Mouse (Mus musculus) hindbrain, embryonic 10.5 days (tissue): ENCODE data around the gene Omp. TPM values are rescaled to one million over a fixed set of nuclear protein-coding genes. Genes with fewer than 3 reads are reported as not detected.

ENCODE experiments used
- DNase-seq: peaks from one replicate; pipeline ENCODE4 v3.0.0-alpha.2; 2017; ENCODE audit warnings: low spot score
- H3K27ac ChIP-seq: fragments of 300-500 bp; sonication (generic); 2 replicates; pipeline ENCODE4 v1.5.1; 2016; ENCODE audit warnings: mild to moderate bottlenecking, moderate library complexity
- H3K27me3 ChIP-seq: fragments of 300-500 bp; sonication (generic); 2 replicates; pipeline ENCODE4 v1.6.1; 2016; ENCODE audit warnings: mild to moderate bottlenecking; ENCODE audit not compliant: poor library complexity, insufficient read depth, severe bottlenecking
- H3K36me3 ChIP-seq: fragments of 300-500 bp; sonication (generic); 2 replicates; pipeline ENCODE4 v1.6.1; 2016; ENCODE audit warnings: mild to moderate bottlenecking, moderate library complexity
- H3K4me1 ChIP-seq: fragments of 300-500 bp; sonication (generic); replicated peaks from 2 replicates; pipeline ENCODE4 v1.6.1; 2016; ENCODE audit warnings: mild to moderate bottlenecking
- H3K4me3 ChIP-seq: fragments of 300-500 bp; sonication (generic); 2 replicates; pipeline ENCODE4 v1.5.1; 2016; ENCODE audit warnings: mild to moderate bottlenecking, moderate library complexity
- H3K9me3 ChIP-seq: fragments of 300-500 bp; sonication (generic); 2 replicates; pipeline ENCODE4 v1.6.1; 2016; ENCODE audit warnings: mild to moderate bottlenecking, moderate library complexity
- WGBS: fragments of 180-500 bp; shearing (Covaris S2); methylation state at CpG from one replicate; pipeline ENCODE4 v1.1.7; 2016; 5-methylcytosine and 5-hydroxymethylcytosine counted together
- polyA plus RNA-seq: library from polyadenylated mRNA; unstranded; fragments of >200 nt; fragmentation: Nextera tagmentation; extraction: Ambion mirVana; gene quantifications from 2 replicates; pipeline ENCODE4 v1.2.1, GENCODE M21; 2016

The Omp gene
- polyA plus RNA-seq, 1 experiment from 2014 or later: 0.13 TPM

DNA sequence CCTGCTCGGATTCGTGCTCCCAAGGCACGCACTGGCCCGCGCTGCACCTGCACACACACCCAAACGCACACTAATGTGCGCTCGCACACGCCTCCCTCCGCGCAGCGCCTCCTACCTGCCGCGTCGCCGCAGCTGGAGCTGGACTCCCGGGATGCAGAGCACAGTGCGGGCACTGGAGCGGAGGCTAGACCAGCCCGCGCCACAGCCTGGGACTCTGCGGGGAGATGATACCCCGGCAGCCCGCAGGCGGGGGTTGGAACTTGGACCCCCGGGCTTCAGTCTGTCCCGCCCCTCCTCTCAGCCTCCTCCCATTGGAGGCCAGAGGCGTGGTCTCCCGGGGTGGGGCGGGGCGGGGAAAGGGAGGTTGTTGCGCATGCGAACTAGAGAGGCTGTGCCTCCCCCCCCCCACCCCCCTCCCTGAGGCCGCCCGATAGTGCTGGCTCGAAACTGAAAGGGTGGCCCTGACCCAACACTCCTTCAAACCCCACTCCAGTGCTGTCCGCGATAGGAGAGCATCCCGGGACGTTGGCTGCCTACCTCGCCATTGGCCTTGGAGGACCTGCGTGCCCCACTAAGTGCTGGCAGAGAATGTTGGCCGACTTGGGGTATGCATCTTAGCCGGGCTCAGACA, 32.7 kb upstream of the Omp start, which contains the start of gene Capn5:
Gene Capn5 (minus strand): TSS at position 346 of the 631 bp plus-strand sequence.
- Histone ChIP-seq H3K27me3 (peaks cover 48% of the 10 kb centered on the region), H3K9me3 (no peaks in the 10 kb centered on the region), H3K27ac (peak within 1 kb of the TSS; percentile 76), H3K4me3 (peak within 1 kb of the TSS; percentile 81), H3K4me1 (peaks cover 43% of the 10 kb centered on the region), H3K36me3 (no peaks in the 10 kb centered on the region)
- DNase-seq: peak; percentile 83
- 1% methylated on average over 44 of the region's 44 CpGs for WGBS

DNA sequence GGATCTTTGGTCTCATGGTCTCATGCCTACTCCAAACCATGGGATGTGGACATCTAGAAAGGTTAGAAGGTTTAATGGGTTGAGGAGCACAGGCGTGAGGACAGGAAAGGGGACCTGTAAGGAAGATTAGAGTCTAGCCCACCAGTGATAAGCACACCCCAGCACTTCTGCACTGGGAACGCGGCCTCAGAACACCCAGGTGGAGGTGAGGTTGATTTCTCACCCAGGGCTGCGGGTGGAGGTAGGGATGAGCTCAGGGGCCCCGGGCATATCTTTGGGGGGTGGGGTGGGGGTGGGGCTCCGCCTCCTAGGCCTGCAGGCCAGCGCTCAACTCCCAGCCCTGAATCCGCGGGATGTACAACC, 32.2 kb upstream of the Omp start:
- peak overlapping the region; percentile 76 for H3K27ac ChIP-seq
- H3K27me3 ChIP-seq: peaks cover 48% of the 10 kb centered on the region
- 10% methylated on average over 9 of the region's 9 CpGs for WGBS
- no peaks in the 10 kb centered on the region for H3K36me3 ChIP-seq
- no peak for DNase-seq
- H3K4me1 ChIP-seq: peaks cover 47% of the 10 kb centered on the region
- no peaks in the 10 kb centered on the region for H3K9me3 ChIP-seq
- peak overlapping the region; percentile 81 for H3K4me3 ChIP-seq

- H3K4me1 ChIP-seq: peaks cover 47% of the 10 kb centered on the region
- H3K36me3 ChIP-seq: no peaks in the 10 kb centered on the region
- no peak for DNase-seq
- no peaks in the 10 kb centered on the region for H3K9me3 ChIP-seq
- H3K27me3 ChIP-seq: peaks cover 48% of the 10 kb centered on the region
- H3K4me3 ChIP-seq: peak overlapping the region; percentile 81
- H3K27ac ChIP-seq: peak overlapping the region; percentile 37
- 72% methylated on average over 2 of the region's 2 CpGs for WGBS
Observed at GRCm38 (mm10) chr7:98177071-98177485, 31.8 kb upstream of the Omp start.

- no peak for DNase-seq
- Histone ChIP-seq H3K4me1 (peaks cover 52% of the 10 kb centered on the region), H3K36me3 (no peaks in the 10 kb centered on the region), H3K9me3 (no peaks in the 10 kb centered on the region), H3K27ac (peak overlapping the region; percentile 37), H3K27me3 (peaks cover 47% of the 10 kb centered on the region), H3K4me3 (no peak overlapping the region; the same call in 1 of the 2 replicates)
- WGBS: 74% methylated on average over 8 of the region's 8 CpGs
Observed at GRCm38 (mm10) chr7:98176322-98177070, 31.2 kb upstream of the Omp start.

DNA sequence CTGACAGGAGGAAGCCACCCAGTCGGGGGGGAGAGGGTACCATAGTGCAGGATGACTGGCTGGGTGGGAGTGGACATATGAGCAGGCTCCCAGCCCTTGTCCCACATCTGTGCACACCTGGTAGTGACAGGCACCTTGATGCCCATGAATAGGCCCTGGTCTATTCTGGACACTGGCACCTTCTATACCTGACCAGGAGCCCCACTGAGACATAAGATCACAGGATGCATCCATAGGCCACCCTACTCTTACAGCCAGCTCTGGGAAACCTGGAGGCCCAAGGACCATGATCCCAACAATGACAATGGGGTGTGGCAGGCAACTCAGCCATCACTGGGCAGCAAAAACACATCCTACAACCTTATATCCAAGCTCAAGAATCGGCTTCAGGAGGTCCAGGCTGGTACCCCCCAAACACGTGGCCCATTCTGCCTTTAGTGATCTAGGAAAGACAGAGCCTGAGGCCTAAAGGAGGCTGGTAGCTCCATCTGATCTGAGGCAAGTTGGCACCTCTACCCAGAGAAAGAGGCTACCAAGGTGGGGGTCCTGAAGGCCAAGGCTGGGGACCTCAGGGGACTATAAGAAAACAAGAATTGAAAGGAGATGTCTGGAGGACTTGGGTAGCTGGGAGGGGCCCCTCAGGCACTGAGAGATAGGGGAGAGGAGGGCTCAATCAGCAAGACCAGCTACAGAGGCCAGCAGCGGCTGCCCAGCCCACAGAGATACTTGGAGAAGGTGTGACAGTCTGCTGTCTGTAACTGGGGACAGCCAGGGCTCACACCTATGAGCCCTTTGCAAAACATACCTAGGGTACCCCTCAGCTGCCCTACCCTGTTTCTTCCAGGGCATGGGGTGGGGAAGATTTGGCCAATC, 29.8 kb upstream of the Omp start:
- peak overlapping the region; percentile 45; the same call in 1 of the 2 replicates for H3K27ac ChIP-seq
- H3K9me3 ChIP-seq: no peaks in the 10 kb centered on the region
- peaks cover 66% of the 10 kb centered on the region for H3K4me1 ChIP-seq
- H3K4me3 ChIP-seq: no peak overlapping the region
- 85% methylated on average over 4 of the region's 4 CpGs for WGBS
- H3K36me3 ChIP-seq: no peaks in the 10 kb centered on the region
- peaks cover 39% of the 10 kb centered on the region for H3K27me3 ChIP-seq
- no peak for DNase-seq

GRCm38 (mm10) chr7:98173408-98173807, 28.1 kb upstream of the Omp start:
- Histone ChIP-seq H3K4me3 (no peak overlapping the region), H3K4me1 (peaks cover 57% of the 10 kb centered on the region), H3K9me3 (no peaks in the 10 kb centered on the region), H3K27me3 (peaks cover 23% of the 10 kb centered on the region), H3K27ac (0 out of 2 replicates have a peak overlapping the region, but pooled peaks have one; percentile 23), H3K36me3 (no peaks in the 10 kb centered on the region)
- WGBS: 59% methylated on average over 4 of the region's 4 CpGs
- no peak for DNase-seq

GRCm38 (mm10) chr7:98172661-98173060, 27.4 kb upstream of the Omp start:
- Histone ChIP-seq H3K36me3 (no peaks in the 10 kb centered on the region), H3K4me1 (peaks cover 50% of the 10 kb centered on the region), H3K27me3 (peaks cover 22% of the 10 kb centered on the region), H3K4me3 (no peak overlapping the region), H3K27ac (peak overlapping the region; percentile 62), H3K9me3 (no peaks in the 10 kb centered on the region)
- no peak for DNase-seq
- WGBS: 84% methylated on average over 8 of the region's 8 CpGs

DNA sequence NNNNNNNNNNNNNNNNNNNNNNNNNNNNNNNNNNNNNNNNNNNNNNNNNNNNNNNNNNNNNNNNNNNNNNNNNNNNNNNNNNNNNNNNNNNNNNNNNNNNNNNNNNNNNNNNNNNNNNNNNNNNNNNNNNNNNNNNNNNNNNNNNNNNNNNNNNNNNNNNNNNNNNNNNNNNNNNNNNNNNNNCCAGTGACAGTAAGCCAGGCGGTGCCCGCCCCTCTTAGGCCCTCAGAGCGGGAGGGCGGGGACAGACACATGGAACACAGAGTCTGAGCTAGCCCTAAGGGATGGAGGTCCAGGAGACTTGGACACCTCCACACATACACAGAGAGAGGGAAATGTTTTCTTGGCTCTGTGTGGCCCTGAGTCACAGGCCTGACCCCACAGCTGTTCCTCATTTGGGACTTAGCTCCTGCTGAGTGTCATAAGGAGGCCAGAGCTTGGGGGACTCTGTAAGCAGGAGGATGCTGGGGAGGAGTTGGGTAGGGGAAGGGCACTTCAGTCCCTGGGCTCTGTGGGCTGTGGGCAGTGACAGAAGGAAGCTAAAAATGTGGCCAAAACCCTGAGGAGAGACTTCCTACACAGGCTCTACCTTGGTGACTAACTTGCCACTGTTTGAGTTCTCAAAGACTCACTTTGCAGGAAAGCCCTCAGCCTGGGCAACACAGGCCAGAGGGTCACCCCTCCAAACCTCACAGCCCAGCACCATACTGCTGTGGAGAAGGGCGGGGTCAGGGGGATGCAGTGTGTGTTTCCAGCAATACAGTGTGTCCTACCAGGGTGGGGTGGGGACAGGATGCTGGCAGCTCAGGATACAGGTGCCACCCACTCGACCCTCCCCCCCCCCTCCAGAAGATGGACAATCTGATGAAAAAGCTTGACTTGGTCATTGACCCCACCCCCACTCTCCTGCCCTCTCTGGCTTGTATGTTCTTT, 26.1 kb upstream of the Omp start:
- Histone ChIP-seq H3K4me1 (peaks cover 37% of the 10 kb centered on the region), H3K36me3 (no peaks in the 10 kb centered on the region), H3K27ac (peak overlapping the region; percentile 67), H3K9me3 (no peaks in the 10 kb centered on the region), H3K27me3 (peaks cover 10% of the 10 kb centered on the region), H3K4me3 (no peak overlapping the region)
- DNase-seq: no peak
- WGBS: 65% methylated on average over 6 of the region's 6 CpGs

GRCm38 (mm10) chr7:98164999-98165528, 19.8 kb upstream of the Omp start:
- H3K9me3 ChIP-seq: no peaks in the 10 kb centered on the region
- H3K4me1 ChIP-seq: peaks cover 47% of the 10 kb centered on the region
- H3K27me3 ChIP-seq: no peaks in the 10 kb centered on the region; the same call in 1 of the 2 replicates
- WGBS: 67% methylated on average over 10 of the region's 10 CpGs
- DNase-seq: no peak
- H3K36me3 ChIP-seq: no peaks in the 10 kb centered on the region
- H3K27ac ChIP-seq: peak overlapping the region; percentile 81
- H3K4me3 ChIP-seq: no peak overlapping the region

GRCm38 (mm10) chr7:98164382-98164998, 19.2 kb upstream of the Omp start:
- peak overlapping the region; percentile 81 for H3K27ac ChIP-seq
- DNase-seq: no peak

GRCm38 (mm10) chr7:98163700-98164099, 18.4 kb upstream of the Omp start:
- H3K4me1 ChIP-seq: peaks cover 59% of the 10 kb centered on the region
- no peaks in the 10 kb centered on the region for H3K9me3 ChIP-seq
- H3K4me3 ChIP-seq: no peak overlapping the region
- 0 out of 2 replicates have a peak overlapping the region, but pooled peaks have one; percentile 4 for H3K27ac ChIP-seq
- WGBS: 67% methylated on average over 3 of the region's 3 CpGs
- no peaks in the 10 kb centered on the region for H3K36me3 ChIP-seq
- DNase-seq: no peak
- no peaks in the 10 kb centered on the region; the same call in 1 of the 2 replicates for H3K27me3 ChIP-seq

More at GRCm38 (mm10) chr7:98164382-98164998, 19.2 kb upstream of the Omp start:
- no peak overlapping the region for H3K4me3 ChIP-seq
- peaks cover 53% of the 10 kb centered on the region for H3K4me1 ChIP-seq
- no peaks in the 10 kb centered on the region for H3K9me3 ChIP-seq
- no peaks in the 10 kb centered on the region; the same call in 1 of the 2 replicates for H3K27me3 ChIP-seq
- 82% methylated on average over 9 of the region's 9 CpGs for WGBS
- no peaks in the 10 kb centered on the region for H3K36me3 ChIP-seq
